Mouse (Mus musculus) liver, embryonic 15.5 days (tissue): ENCODE data around the gene D030056L22Rik. TPM values are rescaled to one million over a fixed set of nuclear protein-coding genes. Genes with fewer than 3 reads are reported as not detected.

Experiments
- ATAC-seq: fragments of 200-750 bp; cut with Nextera tagmentation; 2 replicates; pipeline ENCODE4 v1.8.0; 2017; ENCODE audit warnings: moderate number of reproducible peaks, mild to moderate bottlenecking, moderate library complexity; ENCODE audit not compliant: insufficient read depth
- H3K27ac ChIP-seq: fragments of 300-500 bp; sonication (generic); replicated peaks from 2 replicates; pipeline ENCODE4 v1.5.1; 2015; ENCODE audit warnings: mild to moderate bottlenecking, inconsistent platforms
- H3K27me3 ChIP-seq: fragments of 300-500 bp; sonication (generic); 2 replicates; pipeline ENCODE4 v1.6.1; 2015; ENCODE audit warnings: mild to moderate bottlenecking, inconsistent platforms
- H3K36me3 ChIP-seq: fragments of 300-500 bp; sonication (generic); replicated peaks from 2 replicates; pipeline ENCODE4 v1.6.1; 2015; ENCODE audit warnings: moderate library complexity, mild to moderate bottlenecking, inconsistent platforms
- H3K4me1 ChIP-seq: fragments of 300-500 bp; sonication (generic); replicated peaks from 2 replicates; pipeline ENCODE4 v1.6.1; 2015; ENCODE audit warnings: inconsistent platforms
- H3K4me2 ChIP-seq: fragments of 300-500 bp; sonication (generic); 2 replicates; pipeline ENCODE4 v1.6.1; 2015; ENCODE audit warnings: moderate library complexity, mild to moderate bottlenecking, inconsistent platforms
- H3K4me3 ChIP-seq: fragments of 300-500 bp; sonication (generic); replicated peaks from 2 replicates; pipeline ENCODE4 v1.5.1; 2015; ENCODE audit warnings: mild to moderate bottlenecking, inconsistent platforms
- H3K9ac ChIP-seq: fragments of 300-500 bp; sonication (generic); 2 replicates; pipeline ENCODE4 v1.6.1; 2015; ENCODE audit warnings: moderate library complexity, mild to moderate bottlenecking, inconsistent platforms
- H3K9me3 ChIP-seq: fragments of 300-500 bp; sonication (generic); replicated peaks from 2 replicates; pipeline ENCODE4 v1.6.1; 2016; ENCODE audit warnings: inconsistent platforms
- WGBS: fragments of 180-500 bp; shearing (Covaris S2); methylation state at CpG from one replicate; pipeline ENCODE4 v1.1.7; 2015; ENCODE audit warnings: mixed read lengths; ENCODE audit not compliant: insufficient replicate concordance; 5-methylcytosine and 5-hydroxymethylcytosine counted together
- polyA plus RNA-seq: library from polyadenylated mRNA; unstranded; fragments of >200 nt; fragmentation: Nextera tagmentation; extraction: Ambion mirVana; gene quantifications from 2 replicates; pipeline ENCODE4 v1.2.1, GENCODE M21; 2015

D030056L22Rik gene
- 33.5 and 33.9 TPM in 2 replicates for polyA plus RNA-seq

GRCm38 (mm10) chr19:18712866-18713300 lies at the start of gene D030056L22Rik:
Gene D030056L22Rik, plus strand, starts transcription at chr19:18713193.
- WGBS = under 1% methylated on average over 49 of the region's 49 CpGs
- Histone ChIP-seq H3K9me3 (no peaks in the 10 kb centered on the region), H3K4me3 (peak within 1 kb of the TSS; percentile 97), H3K4me1 (peaks cover 35% of the 10 kb centered on the region), H3K9ac (peak within 1 kb of the TSS; percentile 96), H3K4me2 (peak within 1 kb of the TSS; percentile 82), H3K36me3 (peaks cover 25% of the 10 kb centered on the region), H3K27me3 (no peaks in the 10 kb centered on the region), H3K27ac (peak within 1 kb of the TSS; percentile 100)
- ATAC-seq = peak; percentile 94

GRCm38 (mm10) chr19:18663904-18664303 lies 49.1 kb upstream of the D030056L22Rik start:
- Histone ChIP-seq H3K27me3 (no peaks in the 10 kb centered on the region), H3K4me2 (no peak overlapping the region), H3K36me3 (no peaks in the 10 kb centered on the region), H3K9me3 (no peaks in the 10 kb centered on the region), H3K4me1 (peaks cover 3% of the 10 kb centered on the region), H3K9ac (no peak overlapping the region), H3K27ac (no peak overlapping the region), H3K4me3 (no peak overlapping the region)
- WGBS = 31% methylated on average over 2 of the region's 2 CpGs
- no peak for ATAC-seq

DNA sequence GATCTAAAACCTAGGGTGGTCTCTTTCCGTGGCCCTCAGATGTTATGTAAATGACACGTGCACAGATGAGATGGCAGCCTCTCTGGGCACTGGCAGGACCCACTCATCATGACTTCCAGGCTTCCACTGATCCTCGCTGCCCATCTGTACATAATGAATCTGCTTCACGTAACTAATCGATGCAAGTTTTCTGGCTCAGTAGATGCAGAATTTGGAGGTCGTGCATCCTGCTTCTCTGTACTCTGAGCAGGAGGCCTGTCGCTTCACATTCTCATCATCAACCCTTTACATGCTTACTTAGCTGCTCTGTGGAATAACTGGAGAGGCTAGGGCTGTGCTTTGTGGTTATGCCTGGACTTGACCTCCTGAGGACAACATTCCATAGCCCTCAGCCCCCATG lies 46.0 kb upstream of the D030056L22Rik start:
- H3K36me3 ChIP-seq = no peaks in the 10 kb centered on the region
- H3K27ac ChIP-seq = no peak overlapping the region
- no peaks in the 10 kb centered on the region for H3K9me3 ChIP-seq
- H3K9ac ChIP-seq = no peak overlapping the region
- H3K4me1 ChIP-seq = peaks cover 12% of the 10 kb centered on the region
- no peak for ATAC-seq
- no peaks in the 10 kb centered on the region for H3K27me3 ChIP-seq
- no peak overlapping the region for H3K4me2 ChIP-seq
- H3K4me3 ChIP-seq = no peak overlapping the region
- WGBS = 75% methylated on average over 7 of the region's 7 CpGs

- no peaks in the 10 kb centered on the region for H3K9me3 ChIP-seq
- WGBS = 83% methylated on average over 7 of the region's 7 CpGs
- no peaks in the 10 kb centered on the region for H3K27me3 ChIP-seq
- 0 out of 2 replicates have a peak overlapping the region, but pooled peaks have one; percentile 0 for H3K27ac ChIP-seq
- H3K36me3 ChIP-seq = no peaks in the 10 kb centered on the region
- no peak for ATAC-seq
- H3K4me3 ChIP-seq = no peak overlapping the region
- H3K9ac ChIP-seq = no peak overlapping the region
- H3K4me1 ChIP-seq = peaks cover 26% of the 10 kb centered on the region
- no peak overlapping the region for H3K4me2 ChIP-seq
Measured at GRCm38 (mm10) chr19:18669551-18669950, 43.4 kb upstream of the D030056L22Rik start.

- peak within 1 kb of the TSS; percentile 81 for H3K4me2 ChIP-seq
- peaks cover 34% of the 10 kb centered on the region for H3K4me1 ChIP-seq
- H3K4me3 ChIP-seq = peak within 1 kb of the TSS; percentile 83
- H3K36me3 ChIP-seq = no peaks in the 10 kb centered on the region
- H3K27ac ChIP-seq = peak within 1 kb of the TSS; percentile 90
- no peaks in the 10 kb centered on the region for H3K27me3 ChIP-seq
- no peaks in the 10 kb centered on the region for H3K9me3 ChIP-seq
- H3K9ac ChIP-seq = peak within 1 kb of the TSS; percentile 86
- ATAC-seq = peak; percentile 94
- under 1% methylated on average over 51 of the region's 58 CpGs for WGBS
Measured at GRCm38 (mm10) chr19:18670608-18671007, 42.4 kb upstream of the D030056L22Rik start, which contains the start of gene Carnmt1. Gene Carnmt1, plus strand, starts transcription at chr19:18670764.

DNA sequence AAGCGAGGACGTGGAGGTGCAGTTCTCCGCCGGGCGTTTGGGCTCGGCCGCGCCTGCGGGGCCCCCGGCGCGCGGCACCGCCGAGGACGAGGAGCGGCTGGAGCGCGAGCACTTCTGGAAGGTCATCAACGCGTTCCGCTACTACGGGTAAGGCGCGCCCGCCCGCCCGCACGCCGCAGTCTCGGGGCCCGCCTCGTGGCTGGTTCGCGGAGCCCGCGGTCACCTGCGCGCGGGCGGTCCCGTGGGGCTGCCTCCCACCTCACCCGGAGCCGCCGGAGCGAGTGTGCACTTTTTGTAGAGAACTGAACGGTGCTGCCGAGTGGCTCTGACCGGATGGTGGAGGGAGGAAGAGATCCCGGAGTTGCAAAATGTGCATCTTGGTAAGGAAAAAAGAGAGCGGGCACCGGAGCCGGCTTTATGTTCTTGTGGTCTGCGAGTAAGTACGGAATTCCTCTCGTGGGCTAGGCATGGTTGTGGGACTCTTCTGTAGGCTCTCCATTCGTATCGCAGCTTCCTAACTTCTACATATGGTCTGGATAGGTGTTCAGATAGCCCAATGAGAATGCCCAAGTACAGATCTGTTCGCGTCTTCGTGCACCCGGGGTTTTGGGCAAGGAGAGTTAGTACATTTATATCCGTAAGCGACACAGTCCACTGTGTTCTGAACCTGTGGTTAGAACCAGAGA lies 41.8 kb upstream of the D030056L22Rik start:
- peak overlapping the region; percentile 81 for H3K4me2 ChIP-seq
- H3K9me3 ChIP-seq = no peaks in the 10 kb centered on the region
- H3K9ac ChIP-seq = peak overlapping the region; percentile 86
- no peaks in the 10 kb centered on the region for H3K27me3 ChIP-seq
- H3K4me1 ChIP-seq = peaks cover 34% of the 10 kb centered on the region
- peak overlapping the region; percentile 83 for H3K4me3 ChIP-seq
- no peaks in the 10 kb centered on the region for H3K36me3 ChIP-seq
- peak; percentile 78 for ATAC-seq
- under 1% methylated on average over 64 of the region's 64 CpGs for WGBS
- peak overlapping the region; percentile 90 for H3K27ac ChIP-seq

DNA sequence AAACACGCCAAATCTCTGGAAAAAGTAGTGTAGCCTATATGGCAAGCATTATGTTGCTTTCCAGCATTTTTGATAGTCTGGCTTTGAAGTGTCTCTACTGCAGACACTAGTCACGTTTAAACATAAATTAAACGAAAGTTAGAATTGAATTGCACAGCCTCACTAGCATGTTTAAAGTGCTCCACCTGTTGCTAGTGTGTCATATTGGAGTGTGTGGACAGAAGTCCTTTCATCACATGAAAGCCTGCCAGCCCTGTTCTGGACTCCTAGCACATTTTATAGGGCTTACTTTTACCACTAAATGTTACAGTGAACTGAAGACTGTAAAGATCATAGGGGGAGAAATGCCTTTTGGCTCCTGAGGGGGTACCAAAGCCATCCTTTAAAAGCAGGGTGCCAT lies 40.5 kb upstream of the D030056L22Rik start:
- peak overlapping the region; percentile 83 for H3K4me3 ChIP-seq
- peaks cover 34% of the 10 kb centered on the region for H3K4me1 ChIP-seq
- H3K36me3 ChIP-seq = no peaks in the 10 kb centered on the region
- 0 out of 2 replicates have a peak overlapping the region, but pooled peaks have one; percentile 90 for H3K27ac ChIP-seq
- ATAC-seq = no peak
- peak overlapping the region; percentile 81 for H3K4me2 ChIP-seq
- 55% methylated on average over 3 of the region's 3 CpGs for WGBS
- peak overlapping the region; percentile 86 for H3K9ac ChIP-seq
- no peaks in the 10 kb centered on the region for H3K9me3 ChIP-seq
- H3K27me3 ChIP-seq = no peaks in the 10 kb centered on the region

DNA sequence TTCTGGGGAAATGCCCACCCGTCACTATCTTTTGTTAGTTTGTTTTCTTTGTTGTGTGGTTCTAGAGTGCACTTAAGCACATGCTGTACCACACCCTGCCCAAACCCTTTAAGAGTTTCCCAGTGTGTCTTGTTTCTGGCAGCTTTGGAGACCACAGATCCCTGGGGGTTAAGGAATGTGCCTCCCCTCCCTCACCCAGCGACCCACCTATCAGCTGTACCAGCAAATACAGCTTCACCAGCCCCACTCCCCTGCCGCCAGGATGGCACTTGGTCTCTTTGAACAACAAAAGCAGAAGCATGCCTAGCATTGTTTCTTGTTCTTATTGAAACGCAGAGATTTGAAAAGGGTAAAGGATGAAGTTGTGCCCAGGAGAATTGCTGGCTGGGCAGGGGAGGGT lies 39.9 kb upstream of the D030056L22Rik start:
- H3K27ac ChIP-seq = no peak overlapping the region
- no peaks in the 10 kb centered on the region for H3K27me3 ChIP-seq
- 58% methylated on average over 4 of the region's 4 CpGs for WGBS
- no peaks in the 10 kb centered on the region for H3K36me3 ChIP-seq
- peak overlapping the region; percentile 83 for H3K4me3 ChIP-seq
- no peaks in the 10 kb centered on the region for H3K9me3 ChIP-seq
- H3K9ac ChIP-seq = peak overlapping the region; percentile 86; the same call in 1 of the 2 replicates
- H3K4me1 ChIP-seq = peaks cover 34% of the 10 kb centered on the region
- H3K4me2 ChIP-seq = peak overlapping the region; percentile 81
- ATAC-seq = no peak

GRCm38 (mm10) chr19:18682142-18682541 lies 30.9 kb upstream of the D030056L22Rik start:
- H3K4me2 ChIP-seq = no peak overlapping the region
- H3K9ac ChIP-seq = no peak overlapping the region
- ATAC-seq = peak; percentile 82
- peaks cover 28% of the 10 kb centered on the region for H3K36me3 ChIP-seq
- no peak overlapping the region for H3K4me3 ChIP-seq
- H3K27me3 ChIP-seq = no peaks in the 10 kb centered on the region
- no peaks in the 10 kb centered on the region for H3K9me3 ChIP-seq
- H3K27ac ChIP-seq = peak overlapping the region; percentile 72
- H3K4me1 ChIP-seq = peaks cover 14% of the 10 kb centered on the region
- WGBS = 16% methylated on average over 4 of the region's 4 CpGs

DNA sequence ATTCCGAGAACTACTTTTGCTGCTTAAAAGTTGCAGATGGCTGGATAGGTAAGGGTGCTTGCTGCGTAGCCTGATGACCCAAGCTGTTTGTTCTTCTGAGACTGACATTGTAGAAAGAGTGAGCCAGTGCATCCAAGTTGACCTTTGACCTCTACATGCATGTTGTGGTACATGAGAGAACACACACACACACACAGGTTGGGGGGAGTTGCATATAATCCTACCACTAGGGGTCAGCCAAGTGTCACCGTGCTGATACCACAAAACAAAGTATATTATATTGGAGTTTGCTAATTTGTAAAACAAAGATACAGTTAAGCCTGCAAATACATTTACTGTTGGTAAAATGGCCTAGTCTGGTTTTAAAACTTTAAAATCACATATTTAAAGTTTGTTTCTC lies 25.4 kb upstream of the D030056L22Rik start:
- Histone ChIP-seq H3K4me2 (no peak overlapping the region), H3K4me3 (no peak overlapping the region), H3K4me1 (peaks cover 20% of the 10 kb centered on the region), H3K9ac (no peak overlapping the region), H3K27me3 (no peaks in the 10 kb centered on the region), H3K36me3 (no peaks in the 10 kb centered on the region; the same call in 1 of the 2 replicates), H3K27ac (no peak overlapping the region), H3K9me3 (no peaks in the 10 kb centered on the region)
- WGBS = 60% methylated on average over 3 of the region's 3 CpGs
- ATAC-seq = no peak

GRCm38 (mm10) chr19:18692176-18692575 lies 20.8 kb upstream of the D030056L22Rik start:
- Histone ChIP-seq H3K9ac (peak overlapping the region; percentile 12; the same call in 1 of the 2 replicates), H3K36me3 (peaks cover 6% of the 10 kb centered on the region), H3K27ac (peak overlapping the region; percentile 89), H3K9me3 (no peaks in the 10 kb centered on the region), H3K4me1 (peaks cover 55% of the 10 kb centered on the region), H3K4me2 (peak overlapping the region; percentile 51), H3K4me3 (no peak overlapping the region), H3K27me3 (no peaks in the 10 kb centered on the region)
- peak; percentile 91 for ATAC-seq
- 11% methylated on average over 3 of the region's 3 CpGs for WGBS
